ENCODE assay signal across 27 mouse cellular contexts in the genomic region with DNA sequence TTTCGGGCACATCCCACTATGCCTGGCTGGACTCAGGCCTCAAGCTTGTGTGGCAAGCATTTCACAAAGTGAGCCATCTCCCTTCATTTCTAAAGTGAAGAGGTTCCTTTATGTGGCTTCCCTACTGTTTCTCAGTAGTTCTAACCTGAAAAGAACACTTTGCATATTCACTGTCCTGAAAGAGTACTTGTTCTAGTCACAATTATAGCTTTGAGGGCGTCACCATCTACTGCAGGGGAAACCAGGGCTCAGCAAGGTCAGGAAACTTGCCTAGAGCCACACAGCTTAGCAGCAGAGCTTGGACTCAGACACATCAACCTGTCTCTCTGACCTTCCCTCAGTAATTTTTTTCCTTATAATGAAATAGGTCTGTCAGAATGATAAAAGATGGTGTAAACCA.
"Had no signal": no experiment of that assay in that cellular context is flagged by ENCODE, and none has a peak within 500 bp of the region (broad histone marks: within the 10 kb centered on the region; RNA-seq: fewer than 3 reads in every experiment).

No protein-coding gene starts in this region.

- H3K27ac ChIP-seq: kidney, embryonic 15.5 days; left cerebral cortex, adult 2 months; limb, embryonic 12.5 days; limb, embryonic 15.5 days; liver, embryonic 14.5 days; macrophage; midbrain, embryonic 10.5 days; midbrain, embryonic 13.5 days; neural tube, embryonic 13.5 days had no signal

- ATAC-seq: lung, postnatal 0 days; midbrain, embryonic 13.5 days; midbrain, embryonic 16.5 days had no signal

- H3K27me3 ChIP-seq: kidney, embryonic 15.5 days; limb, embryonic 12.5 days; limb, embryonic 15.5 days; midbrain, embryonic 13.5 days; neural tube, embryonic 13.5 days had no signal

- DNase-seq: kidney, adult 11 months; kidney, adult 8-10 months; kidney, postnatal 10 days; kidney, postnatal 36 days; layer of hippocampus, postnatal 36 days; left cerebral cortex, postnatal 4 days; liver, postnatal 0 days; lung, embryonic 14.5 days; right cerebral cortex, adult 18-20 months; right cerebral cortex, postnatal 14 days; right cerebral cortex, postnatal 4 days; thymus, adult 2 months; thymus, postnatal 25 days had no signal

- H3K4me3 ChIP-seq: kidney, embryonic 15.5 days; left cerebral cortex, adult 2 months; limb, embryonic 12.5 days; limb, embryonic 15.5 days; megakaryocyte, embryonic 14.5 days; midbrain, embryonic 10.5 days; midbrain, embryonic 13.5 days; myocyte; neural tube, embryonic 13.5 days had no signal

- H3K36me3 ChIP-seq: kidney, embryonic 15.5 days; limb, embryonic 12.5 days; limb, embryonic 15.5 days; midbrain, embryonic 10.5 days; midbrain, embryonic 13.5 days; neural tube, embryonic 13.5 days had no signal

- H3K9me3 ChIP-seq: kidney, embryonic 15.5 days; limb, embryonic 12.5 days; limb, embryonic 15.5 days; megakaryocyte, embryonic 14.5 days; midbrain, embryonic 10.5 days; midbrain, embryonic 13.5 days; neural tube, embryonic 13.5 days had no signal

- H3K4me2 ChIP-seq: kidney, embryonic 15.5 days; limb, embryonic 12.5 days; limb, embryonic 15.5 days; liver, embryonic 11.5 days; lung, embryonic 14.5 days; midbrain, embryonic 13.5 days; neural tube, embryonic 13.5 days had no signal

- H3K9ac ChIP-seq: kidney, embryonic 15.5 days; limb, embryonic 12.5 days; limb, embryonic 15.5 days; liver, embryonic 14.5 days; liver, postnatal 0 days; lung, embryonic 14.5 days; midbrain, embryonic 13.5 days; neural tube, embryonic 13.5 days had no signal
